Mouse (Mus musculus) macrophage (primary cell): Measurements from ENCODE around the gene 1700029I15Rik. TPM values are rescaled to one million over a fixed set of nuclear protein-coding genes. Genes with fewer than 3 reads are reported as not detected.

Experiments
- H3K27ac ChIP-seq: fragments of 350-480 bp; formaldehyde crosslinking; 2 replicates; pipeline ENCODE4 v1.9.0; 2021
- H3K36me3 ChIP-seq: fragments of 350-480 bp; formaldehyde crosslinking; 2 replicates; pipeline ENCODE4 v1.9.0; 2021; ENCODE audit errors: inconsistent target
- H3K4me3 ChIP-seq: fragments of 350-480 bp; formaldehyde crosslinking; 2 replicates; pipeline ENCODE4 v1.9.0; 2021; ENCODE audit errors: inconsistent target
- H3K79me2 ChIP-seq: fragments of 350-480 bp; formaldehyde crosslinking; 2 replicates; pipeline ENCODE4 v1.9.0; 2021; ENCODE audit errors: inconsistent target
- WGBS: methylation state at CpG from one replicate; pipeline ENCODE4 v1.1.7; 2026; ENCODE audit warnings: inconsistent platforms; ENCODE audit not compliant: missing documents; 5-methylcytosine and 5-hydroxymethylcytosine counted together
- polyA plus RNA-seq: library from polyadenylated mRNA; stranded (reverse); fragments of 250-400 nt; gene quantifications from 3 replicates; pipeline ENCODE4 v1.2.4, GENCODE M21; 2018; ENCODE audit warnings: inconsistent platforms

The 1700029I15Rik gene
- polyA plus RNA-seq, 1 experiment from 2014 or later: 0.50 TPM

- H3K4me3 ChIP-seq: no peak overlapping the region
- peaks cover 4% of the 10 kb centered on the region; the same call in 1 of the 2 replicates for H3K36me3 ChIP-seq
- no peaks in the 10 kb centered on the region for H3K79me2 ChIP-seq
- WGBS: 81% methylated on average over 15 of the region's 20 CpGs
- H3K27ac ChIP-seq: no peak overlapping the region
Measured at GRCm38 (mm10) chr2:92367383-92368029, 14.8 kb upstream of the 1700029I15Rik start.

GRCm38 (mm10) chr2:92370375-92370774 lies 12.0 kb upstream of the 1700029I15Rik start:
- Histone ChIP-seq H3K27ac (no peak overlapping the region), H3K36me3 (no peaks in the 10 kb centered on the region), H3K79me2 (no peaks in the 10 kb centered on the region; the same call in 1 of the 2 replicates), H3K4me3 (no peak overlapping the region)
- 25% methylated on average over 19 of the region's 19 CpGs for WGBS

GRCm38 (mm10) chr2:92370821-92371805 lies 11.2 kb upstream of the 1700029I15Rik start:
- Histone ChIP-seq H3K27ac (no peak overlapping the region), H3K79me2 (peaks cover 7% of the 10 kb centered on the region; the same call in 1 of the 2 replicates), H3K4me3 (no peak overlapping the region), H3K36me3 (no peaks in the 10 kb centered on the region)
- WGBS: 22% methylated on average over 44 of the region's 45 CpGs

- Histone ChIP-seq H3K36me3 (no peaks in the 10 kb centered on the region), H3K79me2 (peaks cover 17% of the 10 kb centered on the region; the same call in 1 of the 2 replicates), H3K4me3 (no peak overlapping the region), H3K27ac (no peak overlapping the region)
- WGBS: 93% methylated on average over 10 of the region's 10 CpGs
Measured at GRCm38 (mm10) chr2:92371971-92372690, 10.2 kb upstream of the 1700029I15Rik start.

- Histone ChIP-seq H3K36me3 (peaks cover 5% of the 10 kb centered on the region), H3K79me2 (peaks cover 21% of the 10 kb centered on the region; the same call in 1 of the 2 replicates), H3K4me3 (no peak overlapping the region), H3K27ac (no peak overlapping the region)
- 81% methylated on average over 9 of the region's 9 CpGs for WGBS
Measured at GRCm38 (mm10) chr2:92372767-92373436, 9.4 kb upstream of the 1700029I15Rik start.

GRCm38 (mm10) chr2:92373437-92373813 lies 8.9 kb upstream of the 1700029I15Rik start:
- 52% methylated on average over 11 of the region's 11 CpGs for WGBS
- Histone ChIP-seq H3K27ac (no peak overlapping the region), H3K79me2 (peaks cover 21% of the 10 kb centered on the region; the same call in 1 of the 2 replicates), H3K4me3 (no peak overlapping the region), H3K36me3 (peaks cover 10% of the 10 kb centered on the region)

- WGBS: 4% methylated on average over 16 of the region's 16 CpGs
- peak within 1 kb of the TSS; percentile 97 for H3K4me3 ChIP-seq
- H3K27ac ChIP-seq: peak within 1 kb of the TSS; percentile 67
- peaks cover 21% of the 10 kb centered on the region; the same call in 1 of the 2 replicates for H3K79me2 ChIP-seq
- peaks cover 21% of the 10 kb centered on the region for H3K36me3 ChIP-seq
Measured at GRCm38 (mm10) chr2:92374514-92374913, 7.8 kb upstream of the 1700029I15Rik start, which contains the start of the genes Pex16 and Large2. Pex16 (plus strand) TSS chr2:92374676. Large2 (minus strand) TSS chr2:92374869.

GRCm38 (mm10) chr2:92375099-92375623 lies 7.2 kb upstream of the 1700029I15Rik start:
- H3K27ac ChIP-seq: peak overlapping the region; percentile 67
- WGBS: under 1% methylated on average over 29 of the region's 29 CpGs

GRCm38 (mm10) chr2:92375788-92376187 lies 6.5 kb upstream of the 1700029I15Rik start:
- H3K27ac ChIP-seq: peak overlapping the region; percentile 67
- under 1% methylated on average over 10 of the region's 10 CpGs for WGBS
- H3K4me3 ChIP-seq: peak overlapping the region; percentile 97

More at GRCm38 (mm10) chr2:92375099-92375623, 7.2 kb upstream of the 1700029I15Rik start:
- Histone ChIP-seq H3K79me2 (peaks cover 21% of the 10 kb centered on the region; the same call in 1 of the 2 replicates), H3K4me3 (peak overlapping the region; percentile 97), H3K36me3 (peaks cover 28% of the 10 kb centered on the region)

GRCm38 (mm10) chr2:92376300-92376699 lies 6.0 kb upstream of the 1700029I15Rik start:
- Histone ChIP-seq H3K27ac (no peak overlapping the region), H3K4me3 (peak overlapping the region; percentile 97), H3K36me3 (peaks cover 36% of the 10 kb centered on the region), H3K79me2 (peaks cover 21% of the 10 kb centered on the region; the same call in 1 of the 2 replicates)
- 76% methylated on average over 6 of the region's 6 CpGs for WGBS

More at GRCm38 (mm10) chr2:92375788-92376187, 6.5 kb upstream of the 1700029I15Rik start:
- Histone ChIP-seq H3K79me2 (peaks cover 21% of the 10 kb centered on the region; the same call in 1 of the 2 replicates), H3K36me3 (peaks cover 33% of the 10 kb centered on the region)

GRCm38 (mm10) chr2:92377320-92377719 lies 5.0 kb upstream of the 1700029I15Rik start:
- Histone ChIP-seq H3K79me2 (peaks cover 21% of the 10 kb centered on the region; the same call in 1 of the 2 replicates), H3K4me3 (no peak overlapping the region), H3K27ac (no peak overlapping the region), H3K36me3 (peaks cover 47% of the 10 kb centered on the region)
- WGBS: 90% methylated on average over 6 of the region's 7 CpGs

GRCm38 (mm10) chr2:92379783-92380494 lies 2.4 kb upstream of the 1700029I15Rik start:
- H3K36me3 ChIP-seq: peaks cover 48% of the 10 kb centered on the region
- H3K27ac ChIP-seq: no peak overlapping the region
- WGBS: 89% methylated on average over 16 of the region's 17 CpGs
- H3K79me2 ChIP-seq: peaks cover 21% of the 10 kb centered on the region; the same call in 1 of the 2 replicates
- no peak overlapping the region for H3K4me3 ChIP-seq
